Mouse (Mus musculus): ENCODE measurements around the gene Olfr874.
"Not testable (repeated sequence)": the region's sequence is repeated elsewhere in the genome, so short reads cannot be mapped to it uniquely, and the experiment has no call there.

Gene Olfr874

DNA sequence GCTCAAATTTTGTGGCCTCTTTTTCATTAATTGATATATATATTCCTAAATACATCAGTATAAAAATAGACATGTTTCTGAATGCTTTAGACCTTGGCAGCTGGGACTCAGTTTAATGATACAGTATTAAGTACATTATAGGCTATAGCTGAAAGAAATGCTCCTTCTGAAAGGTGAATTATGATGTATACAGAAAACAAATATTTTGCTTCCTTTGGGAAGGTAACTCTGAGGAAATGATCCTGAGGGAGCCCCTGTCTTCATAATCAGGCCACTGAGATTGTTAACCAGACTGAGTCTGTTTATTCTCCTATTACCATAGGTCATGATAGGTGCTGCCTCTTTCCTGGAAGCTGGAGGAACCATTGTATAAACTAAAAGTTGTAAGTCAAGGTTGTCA, at the start of gene Olfr874:
Gene Olfr874, plus strand, starts transcription at position 301 of the 400 bp plus-strand sequence.
- DNase-seq = no peak

DNA sequence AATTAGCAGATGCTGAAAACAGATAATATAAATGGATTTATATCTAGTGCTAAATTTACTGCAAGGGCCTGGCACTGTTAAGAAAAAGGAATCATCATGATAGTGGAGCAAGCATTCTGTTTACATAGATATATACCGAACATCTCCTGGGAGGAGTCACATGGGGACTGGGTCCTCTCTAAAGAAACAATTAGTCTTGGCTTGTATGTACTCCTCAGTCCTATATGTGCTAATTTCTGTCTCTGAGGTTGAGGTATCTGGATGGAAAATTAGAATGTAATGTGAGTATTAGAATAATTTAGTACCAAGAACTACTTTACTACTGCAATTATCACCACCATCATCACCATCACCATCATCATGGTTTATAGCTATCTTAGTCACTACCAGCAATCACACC, 28.8 kb upstream of the Olfr874 start, which contains the start of gene Olfr160:
Gene Olfr160, minus strand, starts transcription at position 101 of the 400 bp plus-strand sequence.
- DNase-seq = no peak

DNA sequence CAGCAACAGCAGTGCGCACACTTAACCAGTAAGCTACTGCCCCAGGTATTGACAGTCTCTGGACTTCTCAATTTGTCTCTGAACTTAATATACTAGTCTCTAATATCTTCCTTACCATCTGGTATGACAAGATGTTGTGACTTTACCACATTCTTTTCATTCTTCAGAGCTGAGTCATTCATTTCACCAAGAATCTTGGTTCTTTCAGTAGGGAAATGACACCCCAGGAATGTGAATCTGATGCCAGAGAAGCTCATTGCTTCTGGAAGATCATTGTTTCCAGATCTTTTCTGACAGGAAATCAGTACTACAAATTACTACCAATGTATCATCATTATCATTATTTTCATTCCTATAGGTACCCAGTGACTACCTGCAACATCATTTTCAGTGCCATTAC, 10.6 kb upstream of the Olfr874 start:
- no peak for DNase-seq

DNA sequence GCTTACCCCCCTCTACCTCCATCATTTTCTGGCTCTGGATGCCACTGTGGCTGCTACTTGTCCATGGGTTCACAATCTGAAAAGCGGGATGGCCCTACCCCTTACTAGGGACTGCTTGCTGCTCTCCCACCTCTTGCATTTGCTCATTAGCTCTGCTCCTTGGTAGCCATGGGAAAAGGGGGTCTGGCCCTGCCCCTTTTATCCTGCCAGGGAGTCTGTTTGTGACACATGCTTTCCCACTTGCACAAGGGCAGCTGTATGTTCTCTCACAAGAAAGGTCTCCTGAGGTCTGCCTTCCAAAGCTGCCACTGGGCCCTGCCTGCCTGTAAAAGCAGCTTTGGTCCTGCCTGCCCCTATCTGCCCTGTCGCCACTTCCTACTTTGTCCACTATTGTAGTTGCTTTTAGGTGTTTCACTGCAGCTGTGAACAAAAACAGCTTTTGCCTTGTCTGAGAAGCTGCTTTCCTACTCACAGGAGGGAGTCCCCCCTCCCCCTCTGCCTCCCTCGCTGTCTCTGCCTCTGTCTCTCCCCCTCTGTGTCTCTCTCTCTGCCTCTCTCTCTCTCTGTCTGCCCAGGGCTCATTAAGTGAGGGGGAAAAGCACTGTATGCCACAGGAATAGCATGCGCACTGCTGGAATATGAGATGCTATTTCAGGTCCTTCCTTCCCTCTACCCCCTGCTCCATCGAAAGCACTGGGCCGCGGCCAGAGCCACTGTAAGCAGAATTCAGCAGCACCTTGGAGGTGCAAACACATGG, 5.6 kb downstream of the Olfr874 start:
- no peak for DNase-seq

DNA sequence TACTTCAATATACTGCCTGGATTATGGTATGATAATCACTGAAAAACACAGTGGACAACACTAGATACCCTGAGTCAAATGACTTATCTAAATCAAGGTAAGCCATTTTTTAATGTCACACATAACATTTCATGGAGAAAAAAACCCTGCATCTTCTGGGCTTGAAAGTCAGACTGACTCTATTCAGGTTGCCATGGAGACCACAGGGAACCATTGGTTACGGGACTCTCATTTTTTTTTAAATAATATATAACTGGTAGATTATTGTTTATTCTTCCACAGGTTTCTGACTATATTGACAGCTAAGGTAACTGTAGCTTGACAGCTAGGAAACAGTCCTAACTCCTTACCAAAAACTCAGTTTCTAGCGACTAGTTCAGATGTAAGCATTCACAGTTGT, 6.6 kb downstream of the Olfr874 start:
- DNase-seq = no peak

DNA sequence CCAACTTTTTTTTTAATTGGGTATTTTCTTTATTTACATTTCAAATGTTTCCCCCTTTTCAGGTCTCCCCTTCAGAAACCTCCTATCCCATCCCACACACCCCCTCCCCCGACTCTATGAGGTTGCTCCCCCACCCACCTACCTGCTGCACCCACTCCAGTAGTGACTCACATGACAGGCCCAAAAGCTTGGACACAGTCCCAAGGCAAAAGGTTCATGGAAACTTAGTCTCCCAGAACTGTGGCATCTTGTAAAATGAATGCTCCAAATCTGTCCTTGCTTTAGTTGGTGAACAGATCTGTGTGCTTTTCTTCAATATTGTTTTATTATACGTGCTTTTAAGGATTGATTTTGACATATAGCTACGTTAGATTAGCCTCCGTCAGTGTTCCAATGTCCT, 7.1 kb downstream of the Olfr874 start:
- DNase-seq = no peak

DNA sequence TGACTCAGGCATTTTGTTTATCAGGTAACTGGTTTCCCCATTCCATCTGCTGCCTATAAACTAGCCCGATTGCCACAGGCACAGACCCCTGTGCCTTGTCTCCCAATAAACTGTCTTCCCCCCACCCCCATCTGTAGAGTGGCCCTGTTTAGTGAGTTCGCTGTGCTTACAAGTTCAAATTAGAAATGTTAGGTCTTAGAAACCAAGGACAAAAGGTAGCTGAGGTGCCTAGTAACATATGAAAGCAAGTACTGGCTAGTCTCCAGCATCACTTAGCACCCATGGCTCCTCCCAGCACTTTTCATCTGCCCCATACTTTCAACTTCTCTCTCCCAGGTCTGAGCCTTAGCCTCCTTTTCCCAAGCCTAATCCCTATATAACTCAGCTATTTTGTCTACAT, 16.8 kb downstream of the Olfr874 start:
- no peak for DNase-seq

DNA sequence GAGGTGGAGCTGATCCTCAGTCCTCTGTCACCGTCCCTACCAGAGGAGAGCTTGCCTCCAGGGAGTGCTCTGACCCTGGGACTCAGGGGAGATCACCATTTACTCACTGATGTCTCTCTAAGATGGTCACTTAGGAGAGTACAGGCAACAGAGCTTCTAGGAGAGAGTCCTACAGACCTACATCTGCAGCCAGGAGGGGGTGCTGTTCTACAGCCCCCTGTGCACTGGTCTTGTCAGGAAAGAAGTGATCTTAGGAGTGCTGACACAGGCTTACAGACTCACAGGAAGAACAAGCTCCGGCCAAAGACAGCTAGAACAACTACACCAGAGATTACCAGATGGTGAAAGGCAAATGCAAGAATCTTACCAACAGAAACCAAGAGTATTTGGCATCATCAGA, 17.6 kb downstream of the Olfr874 start:
- DNase-seq = no peak

DNA sequence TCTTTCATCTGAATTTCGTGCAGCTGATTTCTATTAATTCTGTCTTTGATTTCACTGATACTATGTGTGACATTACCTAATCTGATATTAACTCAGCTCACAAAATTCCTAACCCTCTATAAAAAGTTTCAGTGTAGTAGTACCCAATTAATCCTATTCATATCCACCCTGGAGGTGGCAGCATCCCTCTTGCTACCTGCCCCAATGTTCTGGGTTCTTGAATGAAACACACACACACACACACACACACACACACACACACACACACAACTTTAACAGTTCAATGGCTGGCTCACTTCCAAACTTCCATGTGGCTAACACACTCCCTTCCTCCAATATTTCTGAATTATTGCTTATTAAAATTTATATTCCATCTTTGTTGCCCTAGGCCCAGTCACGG, 25.8 kb downstream of the Olfr874 start:
- no peak for DNase-seq

DNA sequence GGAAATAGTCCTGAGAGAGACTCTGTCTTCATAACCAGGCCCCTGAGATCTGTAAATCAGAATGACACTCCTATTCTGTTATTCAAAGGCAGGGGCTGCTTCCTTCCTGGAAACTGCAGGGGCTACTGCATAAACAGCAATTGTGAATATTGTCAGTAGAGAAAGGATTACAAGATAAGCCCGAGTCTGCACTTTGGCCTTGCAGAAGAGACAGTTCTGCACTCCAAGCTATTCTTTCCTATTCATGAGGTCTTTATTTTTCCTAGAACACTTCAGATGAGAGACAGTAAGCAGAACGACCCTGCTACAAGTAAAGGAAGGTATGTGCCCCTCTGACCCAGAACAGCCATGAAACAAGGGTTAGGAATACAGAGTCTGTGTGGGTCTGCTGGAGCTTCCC, 26.9 kb downstream of the Olfr874 start, which contains the start of gene Olfr875:
Gene Olfr875, plus strand, starts transcription at position 99 of the 400 bp plus-strand sequence.
- DNase-seq = no peak

DNA sequence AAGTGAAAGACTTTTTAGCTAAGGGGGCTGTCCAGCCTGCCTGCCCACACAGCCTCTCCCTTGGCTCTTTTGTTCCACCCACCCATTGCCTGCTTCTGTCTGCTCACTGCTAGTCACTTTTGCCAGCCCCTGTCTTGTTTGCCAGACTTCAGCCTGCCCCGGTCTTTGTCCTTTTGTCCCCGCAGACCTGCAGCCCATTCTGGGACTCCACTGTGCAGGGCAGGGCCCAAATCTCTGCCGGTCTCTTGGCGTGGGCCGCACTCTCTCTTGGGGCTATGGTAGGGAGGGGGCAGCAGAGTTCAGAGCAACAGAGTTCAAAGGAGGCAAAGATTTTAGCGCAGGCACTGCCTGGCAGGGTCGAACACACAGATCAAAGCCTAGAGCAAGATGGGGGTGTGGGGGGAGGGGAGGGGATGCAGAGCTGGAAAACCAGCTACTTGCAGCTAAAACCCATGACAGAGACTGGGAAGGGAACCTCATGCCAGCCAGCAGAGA, 37.9 kb downstream of the Olfr874 start:
- DNase-seq = no peak

DNA sequence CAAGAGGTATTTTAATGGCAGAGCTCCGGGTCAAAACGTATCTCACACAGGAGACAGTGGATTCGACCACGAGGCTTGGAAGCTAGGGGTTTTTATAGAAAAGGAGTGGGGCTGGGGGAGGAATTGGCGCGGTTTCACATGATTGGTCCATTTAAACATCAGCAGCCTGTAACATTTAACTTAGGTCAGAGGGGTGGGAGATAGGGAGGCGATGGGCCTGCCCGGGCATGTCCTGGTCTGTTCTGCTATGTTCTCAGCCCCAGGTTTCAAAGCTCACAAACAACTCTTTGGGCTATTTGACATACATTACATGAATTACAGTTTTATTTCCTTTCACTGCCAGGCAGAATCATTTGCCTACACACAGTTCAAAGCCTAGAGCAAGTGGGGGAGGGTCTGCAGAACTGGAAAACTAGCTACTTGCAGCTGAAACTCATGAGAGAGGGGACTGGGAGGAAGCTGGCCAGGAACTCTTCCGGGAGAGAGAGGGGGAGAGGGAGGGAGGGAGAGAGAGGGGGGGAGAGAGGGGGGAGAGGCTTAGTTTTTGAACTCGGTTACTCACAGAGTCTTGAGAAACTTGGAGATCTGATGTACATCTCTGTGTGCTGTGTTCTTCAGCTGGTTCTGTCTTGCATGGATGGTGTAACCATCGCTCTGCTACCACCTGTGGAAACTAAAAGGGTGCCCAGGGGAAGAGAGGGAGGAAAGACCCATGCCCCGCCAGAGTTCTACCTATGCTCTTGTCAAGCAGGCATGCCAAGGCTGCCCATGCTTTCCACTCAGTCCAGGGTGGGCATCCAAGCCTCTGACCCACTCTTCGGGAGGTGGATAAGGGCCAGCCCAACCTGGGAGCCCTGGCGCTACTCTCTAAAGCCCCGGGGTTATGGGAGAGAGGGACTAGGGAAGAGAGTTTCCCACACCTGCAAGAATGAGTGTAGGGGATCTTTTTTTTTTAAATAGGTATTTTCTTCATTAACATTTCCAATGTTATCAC, 38.8 kb downstream of the Olfr874 start:
- DNase-seq = not testable (repeated sequence)

DNA sequence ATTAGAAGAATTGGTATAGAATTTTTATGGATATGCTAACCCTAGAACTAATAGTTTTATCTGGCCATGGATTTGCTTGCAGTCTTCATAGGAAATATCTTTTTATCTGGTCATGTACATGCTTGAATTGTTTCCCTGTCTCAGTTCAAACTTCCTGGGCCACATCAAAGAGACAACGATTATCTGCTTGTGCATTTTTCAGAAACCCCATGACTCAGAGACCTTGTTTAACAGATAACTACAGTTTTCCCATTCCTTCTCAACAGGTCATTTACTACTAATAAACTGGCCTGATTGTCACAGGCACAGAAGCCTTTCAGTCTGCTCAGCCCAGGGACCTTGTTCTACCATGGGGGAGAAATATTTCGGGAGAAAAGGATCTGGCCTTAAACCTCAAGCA, 41.5 kb downstream of the Olfr874 start:
- no peak for DNase-seq

Data from cerebellum, adult 8-10 months (tissue).